Comparison of ENCODE assay signal across 9 mouse cellular contexts in the genomic region with DNA sequence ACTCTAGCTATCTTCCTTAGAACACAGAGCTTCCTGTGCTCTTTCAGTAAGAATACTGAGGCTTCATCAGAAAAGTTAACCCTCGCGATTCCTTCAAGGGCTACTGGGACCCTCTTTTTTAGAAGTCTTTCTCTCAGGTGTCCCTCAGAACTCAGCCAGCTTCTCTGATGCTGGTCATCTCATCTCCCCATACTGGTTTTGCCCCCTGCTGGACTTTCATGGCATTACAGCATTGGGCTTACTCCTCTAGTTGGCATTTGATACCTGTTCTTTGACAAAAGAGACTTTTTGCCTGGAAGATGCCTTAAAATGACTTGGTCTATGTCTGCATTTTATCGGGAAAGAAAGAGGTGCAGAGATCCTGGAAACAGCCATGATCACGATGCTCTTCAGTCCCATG. TPM values are rescaled to one million over a fixed set of nuclear protein-coding genes. Genes with fewer than 3 reads are reported as not detected.
DNase-seq lines count a peak whose midpoint lies in the region; ATAC-seq and TF ChIP-seq lines count a peak whose summit lies in the region.
"Had no signal": no experiment of that assay in that cellular context is flagged by ENCODE, and none has a peak within 500 bp of the region (broad histone marks: within the 10 kb centered on the region; RNA-seq: fewer than 3 reads in every experiment).

No protein-coding gene starts in this region.

- WGBS in embryonic facial prominence, embryonic 10.5 days: 83% methylated on average over 4 of the region's 4 CpGs
- 83% methylated on average over 4 of the region's 4 CpGs for WGBS in stomach, postnatal 0 days

- no peak for TF ChIP-seq EP300 in stomach, postnatal 0 days (optimal IDR thresholded peaks at IDR 0.05)

- no peaks in the 10 kb centered on the region for H3K27me3 ChIP-seq in embryonic facial prominence, embryonic 10.5 days (replicated peaks; ENCODE audit: low read depth, poor library complexity, severe bottlenecking)
- no peaks in the 10 kb centered on the region for H3K27me3 ChIP-seq in stomach, postnatal 0 days (ENCODE audit: control insufficient read depth, insufficient read depth, low read length)
- H3K27me3 ChIP-seq: limb, embryonic 15.5 days had no signal

- peaks cover 65% of the 10 kb centered on the region for H3K36me3 ChIP-seq in embryonic facial prominence, embryonic 10.5 days (replicated peaks)
- 0 out of 2 replicates have a peak, but pooled peaks cover 5% of the 10 kb centered on the region for H3K36me3 ChIP-seq in stomach, postnatal 0 days (ENCODE audit: control insufficient read depth, insufficient read depth, low read length)

- H3K4me2 ChIP-seq in stomach, postnatal 0 days (replicated peaks; ENCODE audit: low read depth): no peak overlapping the region
- H3K4me2 ChIP-seq: limb, embryonic 15.5 days had no signal

- H3K4me3 ChIP-seq in embryonic facial prominence, embryonic 10.5 days: no peak overlapping the region
- no peak overlapping the region for H3K4me3 ChIP-seq in stomach, postnatal 0 days (ENCODE audit: low read depth, low read length)
- H3K4me3 ChIP-seq: limb, embryonic 15.5 days had no signal

- ATAC-seq in stomach, postnatal 0 days (ENCODE audit: low FRiP score, low TSS enrichment): no peak

- intact Hi-C loops in left cerebral cortex, postnatal 4 days (cut with DNase I): no loop called here

- peaks cover 9% of the 10 kb centered on the region for H3K4me1 ChIP-seq in embryonic facial prominence, embryonic 10.5 days
- no peaks in the 10 kb centered on the region for H3K4me1 ChIP-seq in stomach, postnatal 0 days (replicated peaks; ENCODE audit: control insufficient read depth, insufficient read depth)
- H3K4me1 ChIP-seq: limb, embryonic 15.5 days had no signal

- H3K9me3 ChIP-seq in embryonic facial prominence, embryonic 10.5 days: peaks cover 5% of the 10 kb centered on the region; the same call in 1 of the 2 replicates
- H3K9me3 ChIP-seq in stomach, postnatal 0 days (ENCODE audit: control insufficient read depth, low read length): no peaks in the 10 kb centered on the region
- H3K9me3 ChIP-seq: limb, embryonic 15.5 days had no signal

- no peak overlapping the region for H3K27ac ChIP-seq in embryonic facial prominence, embryonic 10.5 days (replicated peaks)
- no peak overlapping the region for H3K27ac ChIP-seq in stomach, postnatal 0 days (replicated peaks)
- H3K27ac ChIP-seq: limb, embryonic 15.5 days had no signal

- peak; percentile 41 to 84 for DNase-seq in adrenal gland, adult (ENCODE audit: inconsistent age in 2 of 2, low spot score in 1 of 2)
- no peak for DNase-seq in adrenal gland, postnatal 4 days (ENCODE audit: low spot score in 2 of 2)
- DNase-seq in layer of hippocampus, adult 18-20 months (ENCODE audit: low spot score in 2 of 2): peak; percentile 27 to 67
- DNase-seq in layer of hippocampus, postnatal 14 days (ENCODE audit: low spot score in 2 of 2): no peak
- peak; percentile 81 for DNase-seq in adipocyte (ENCODE audit: low spot score)
- peak; percentile 53 for DNase-seq in embryonic facial prominence, embryonic 10.5 days (ENCODE audit: low spot score)
- DNase-seq in left cerebral cortex, postnatal 4 days: peak; percentile 53
- peak; percentile 48 for DNase-seq in stomach, postnatal 0 days (ENCODE audit: low spot score)

- peak; percentile 80 for TF ChIP-seq CTCF in stomach, postnatal 0 days (IDR thresholded peaks at IDR 0.05; ENCODE audit: low read depth)

- no peak overlapping the region for H3K9ac ChIP-seq in stomach, postnatal 0 days (ENCODE audit: low read length)
- H3K9ac ChIP-seq: limb, embryonic 15.5 days had no signal

RNA-seq across cellular contexts. Expression of gene Evc2, which starts 16.1 kb away (rescaled TPM):
- total RNA-seq in adrenal gland, postnatal 4 days (2021): 10 to 100 TPM; 25.0 to 30.4 TPM
- 10 to 100 TPM; 27.9 to 29.2 TPM for total RNA-seq in layer of hippocampus, adult 18-20 months (2021)
- total RNA-seq in layer of hippocampus, postnatal 14 days (2021): 10 to 100 TPM; 13.6 to 15.0 TPM
- 21.7 and 21.9 TPM in 2 replicates for polyA plus RNA-seq in embryonic facial prominence, embryonic 10.5 days (2016; fragmentation: Nextera tagmentation; extraction: Ambion mirVana)
- 1 to 10 TPM; 4.2 TPM for total RNA-seq in left cerebral cortex, postnatal 4 days (2021)
- 4.0 and 4.2 TPM in 2 replicates for polyA plus RNA-seq in stomach, postnatal 0 days (2015; fragmentation: Nextera tagmentation; extraction: Ambion mirVana)

RNA-seq across cellular contexts. Expression of gene Evc, which starts 17.7 kb away (rescaled TPM):
- 10 to 100 TPM; 21.0 to 23.9 TPM for total RNA-seq in adrenal gland, postnatal 4 days (2021)
- total RNA-seq in layer of hippocampus, adult 18-20 months (2021): 10 to 100 TPM; 13.5 to 16.6 TPM
- total RNA-seq in layer of hippocampus, postnatal 14 days (2021): 1 to 10 TPM; 8.1 to 9.9 TPM
- 25.0 and 28.7 TPM in 2 replicates for polyA plus RNA-seq in embryonic facial prominence, embryonic 10.5 days (2016; fragmentation: Nextera tagmentation; extraction: Ambion mirVana)
- total RNA-seq in left cerebral cortex, postnatal 4 days (2021): 1 to 10 TPM; 6.6 to 7.9 TPM
- polyA plus RNA-seq in stomach, postnatal 0 days (2015; fragmentation: Nextera tagmentation; extraction: Ambion mirVana): 3.8 and 4.5 TPM in 2 replicates

Comparison
In these comparisons a context has a peak if more than half of its experiments do, and no peak if none do; other contexts are left out.
1. DNase-seq: peak in adrenal gland, adult (2 of 2), layer of hippocampus, adult 18-20 months (2 of 2), adipocyte (single experiment), embryonic facial prominence, embryonic 10.5 days (single experiment), left cerebral cortex, postnatal 4 days (single experiment) and stomach, postnatal 0 days (single experiment); none in adrenal gland, postnatal 4 days (0 of 2) and layer of hippocampus, postnatal 14 days (0 of 2).